Mouse (Mus musculus): ENCODE results near the gene Mast4.

DNA sequence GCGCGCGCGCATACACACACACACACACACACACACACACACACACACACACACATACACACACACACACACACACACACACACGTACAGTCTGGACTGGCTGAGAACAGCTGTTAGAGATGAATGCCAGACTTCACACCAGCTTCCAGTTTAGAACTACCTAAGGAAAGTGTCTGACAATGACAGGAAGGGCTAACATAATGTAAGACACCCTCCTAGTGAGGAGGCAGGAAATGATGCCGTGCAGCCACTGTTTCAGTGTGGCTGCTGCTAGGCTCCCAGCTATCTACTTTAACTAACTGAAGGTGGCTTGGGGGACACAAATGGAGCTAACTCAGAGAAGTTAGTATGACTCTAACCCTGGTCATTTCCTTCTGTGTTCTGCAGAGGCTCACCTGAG, 251.4 kb downstream of the Mast4 start:
- TF ChIP-seq POLR2A (IDR thresholded peaks at IDR 0.05; ENCODE audit: extremely low read depth, insufficient read depth, low read length) (no peak), CTCF (IDR thresholded peaks at IDR 0.05; ENCODE audit: low read depth, low read length) (no peak)
